Mouse (Mus musculus) myocyte (in vitro differentiated cells): ENCODE data around the gene Ubxn1.

Experiments
- POLR2AphosphoS2 ChIP-seq: IDR thresholded peaks from one replicate; pipeline ENCODE4 v1.6.1; 2011; ENCODE audit warnings: low read depth, control low read depth; ENCODE audit not compliant: insufficient read length
- USF1 ChIP-seq: IDR thresholded peaks from one replicate; pipeline ENCODE4 v1.6.1; 2011; ENCODE audit warnings: low read depth, mild to moderate bottlenecking, control low read depth, moderate library complexity

DNA sequence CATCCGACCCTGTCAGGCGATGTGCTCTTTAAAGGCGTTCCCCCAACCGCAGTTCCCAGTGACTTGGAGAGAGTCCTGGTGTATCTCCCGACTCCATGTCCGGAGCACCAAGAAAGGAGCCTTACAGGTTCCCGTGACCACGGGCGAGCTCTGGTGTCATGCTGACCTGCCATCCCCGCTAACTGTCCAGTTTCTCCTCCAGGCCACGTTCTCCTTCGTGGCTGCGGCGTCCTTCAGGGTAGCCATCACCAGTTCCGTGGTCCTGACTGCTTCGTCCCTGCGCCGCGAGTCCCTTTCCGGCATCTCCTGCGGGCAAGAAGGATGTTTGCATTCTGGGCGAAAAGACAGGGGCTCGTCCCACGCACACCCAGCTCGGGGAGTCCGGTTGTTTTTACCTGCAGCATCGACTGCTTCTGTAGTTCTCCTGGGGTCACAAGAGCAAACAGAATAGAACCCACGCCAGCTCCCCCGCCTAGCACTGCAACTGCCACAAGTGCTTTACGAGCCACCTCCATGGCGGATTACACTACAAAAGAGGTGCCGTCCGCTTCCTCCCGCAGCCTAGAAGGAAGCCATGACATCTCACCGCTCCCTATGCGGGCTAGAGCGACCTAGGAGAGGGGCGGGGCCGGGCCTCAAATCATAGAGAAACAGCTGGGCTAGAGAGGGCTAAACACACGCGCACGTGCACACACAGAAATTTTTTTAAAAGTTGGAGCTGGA lies 9.2 kb downstream of the Ubxn1 start, which contains the start of gene Uqcc3:
- peak; percentile 76 for TF ChIP-seq POLR2AphosphoS2
- peak; percentile 68 for TF ChIP-seq USF1
